In genomic region chr11:32373266-32374026, GRCm38 (mm10) we compare ENCODE assay signal across 17 mouse cellular contexts. TPM values are rescaled to one million over a fixed set of nuclear protein-coding genes. Genes with fewer than 3 reads are reported as not detected.
DNase-seq lines count a peak whose midpoint lies in the region; ATAC-seq and TF ChIP-seq lines count a peak whose summit lies in the region.
"Had no signal": no experiment of that assay in that cellular context is flagged by ENCODE, and none has a peak within 500 bp of the region (broad histone marks: within the 10 kb centered on the region; RNA-seq: fewer than 3 reads in every experiment).

No protein-coding gene starts in this region.

- no peaks in the 10 kb centered on the region for H3K9me3 ChIP-seq in forebrain, embryonic 13.5 days (replicated peaks)
- H3K9me3 ChIP-seq in forebrain, embryonic 11.5 days (ENCODE audit: control insufficient read depth, low read length), result no peaks in the 10 kb centered on the region
- no peaks in the 10 kb centered on the region for H3K9me3 ChIP-seq in forebrain, postnatal 0 days (ENCODE audit: low read length)
- no peaks in the 10 kb centered on the region for H3K9me3 ChIP-seq in hindbrain, postnatal 0 days (ENCODE audit: low read length)
- H3K9me3 ChIP-seq in neural tube, embryonic 13.5 days, result no peaks in the 10 kb centered on the region
- H3K9me3 ChIP-seq: heart, embryonic 15.5 days had no signal

- H3K27ac ChIP-seq in forebrain, embryonic 13.5 days, result peak overlapping the region; percentile 61; the same call in 1 of the 2 replicates
- H3K27ac ChIP-seq in forebrain, embryonic 11.5 days (ENCODE audit: low read depth, low read length), result no peak overlapping the region
- H3K27ac ChIP-seq in forebrain, postnatal 0 days (ENCODE audit: low read depth, low read length), result no peak overlapping the region
- peak overlapping the region; percentile 36; the same call in 1 of the 2 replicates for H3K27ac ChIP-seq in hindbrain, postnatal 0 days
- peak overlapping the region; percentile 70 for H3K27ac ChIP-seq in neural tube, embryonic 13.5 days (replicated peaks)
- no peak overlapping the region for H3K27ac ChIP-seq in layer of hippocampus, adult 2 months
- H3K27ac ChIP-seq: heart, embryonic 15.5 days had no signal

- TF ChIP-seq CTCF in forebrain, postnatal 0 days (IDR thresholded peaks at IDR 0.05; ENCODE audit: low read depth), result no peak
- no peak for TF ChIP-seq CTCF in hindbrain, postnatal 0 days (IDR thresholded peaks at IDR 0.05; ENCODE audit: low read depth)
- no peak for TF ChIP-seq CTCF in layer of hippocampus, adult 2 months (conservative IDR thresholded peaks at IDR 0.05)

- no peak for DNase-seq in forebrain, embryonic 11.5 days (ENCODE audit: low spot score)
- DNase-seq in forebrain, postnatal 0 days, result peak; percentile 39
- DNase-seq in hindbrain, postnatal 0 days (ENCODE audit: low spot score), result peak; percentile 58
- no peak for DNase-seq in layer of hippocampus, adult 2 months (ENCODE audit: low spot score in 2 of 2)
- no peak for DNase-seq in kidney, postnatal 25 days
- DNase-seq in c-Kit-positive CD71-positive TER-119-positive erythroid progenitor cells, embryonic 14.5 days (ENCODE audit: low spot score), result no peak
- DNase-seq: adrenal gland, adult 8-10 months; cerebellum, adult 11-12 months; kidney, adult 2 months; kidney, postnatal 36 days; liver; lung, embryonic 14.5 days; right cerebral cortex, postnatal 25 days had no signal

- H3K4me2 ChIP-seq in forebrain, embryonic 13.5 days, result no peak overlapping the region
- H3K4me2 ChIP-seq in forebrain, embryonic 11.5 days (ENCODE audit: low read depth, low read length, severe bottlenecking), result no peak overlapping the region
- H3K4me2 ChIP-seq in forebrain, postnatal 0 days (ENCODE audit: low read depth), result no peak overlapping the region
- no peak overlapping the region for H3K4me2 ChIP-seq in hindbrain, postnatal 0 days (ENCODE audit: low read depth, low read length)
- 0 out of 2 replicates have a peak overlapping the region, but pooled peaks have one; percentile 3 for H3K4me2 ChIP-seq in neural tube, embryonic 13.5 days
- H3K4me2 ChIP-seq: heart, embryonic 15.5 days; lung, embryonic 14.5 days had no signal

- H3K27me3 ChIP-seq in forebrain, embryonic 13.5 days, result no peaks in the 10 kb centered on the region
- H3K27me3 ChIP-seq in forebrain, embryonic 11.5 days (ENCODE audit: control insufficient read depth, insufficient read depth, low read length), result no peaks in the 10 kb centered on the region
- no peaks in the 10 kb centered on the region for H3K27me3 ChIP-seq in forebrain, postnatal 0 days (ENCODE audit: insufficient read depth, low read length)
- H3K27me3 ChIP-seq in hindbrain, postnatal 0 days (ENCODE audit: insufficient read depth, low read length), result no peaks in the 10 kb centered on the region
- no peaks in the 10 kb centered on the region for H3K27me3 ChIP-seq in neural tube, embryonic 13.5 days
- H3K27me3 ChIP-seq: heart, embryonic 15.5 days had no signal

- ATAC-seq in forebrain, embryonic 13.5 days, result peak; percentile 51; the same call in 1 of the 2 replicates
- ATAC-seq in forebrain, embryonic 11.5 days (replicated peaks; ENCODE audit: low FRiP score), result no peak; the same call in 1 of the 2 replicates
- peak; percentile 74 for ATAC-seq in forebrain, postnatal 0 days
- ATAC-seq in hindbrain, postnatal 0 days, result peak; percentile 61
- peak; percentile 68 for ATAC-seq in neural tube, embryonic 13.5 days (ENCODE audit: low read depth)

- WGBS in forebrain, embryonic 13.5 days, result 49% methylated on average over 13 of the region's 13 CpGs
- 76% methylated on average over 13 of the region's 13 CpGs for WGBS in forebrain, embryonic 11.5 days
- WGBS in forebrain, postnatal 0 days, result 41% methylated on average over 13 of the region's 13 CpGs
- WGBS in hindbrain, postnatal 0 days, result 55% methylated on average over 13 of the region's 13 CpGs
- 53% methylated on average over 13 of the region's 13 CpGs for WGBS in neural tube, embryonic 13.5 days

- H3K36me3 ChIP-seq in forebrain, embryonic 13.5 days (ENCODE audit: poor library complexity, severe bottlenecking), result peaks cover 59% of the 10 kb centered on the region
- H3K36me3 ChIP-seq in forebrain, embryonic 11.5 days (ENCODE audit: control insufficient read depth, insufficient read depth, low read length), result peaks cover 11% of the 10 kb centered on the region; the same call in 1 of the 2 replicates
- H3K36me3 ChIP-seq in forebrain, postnatal 0 days (ENCODE audit: insufficient read depth), result peaks cover 20% of the 10 kb centered on the region
- H3K36me3 ChIP-seq in hindbrain, postnatal 0 days (ENCODE audit: insufficient read depth, low read length), result peaks cover 9% of the 10 kb centered on the region; the same call in 1 of the 2 replicates
- peaks cover 58% of the 10 kb centered on the region for H3K36me3 ChIP-seq in neural tube, embryonic 13.5 days

- H3K4me1 ChIP-seq in forebrain, embryonic 13.5 days, result peaks cover 20% of the 10 kb centered on the region
- no peaks in the 10 kb centered on the region for H3K4me1 ChIP-seq in forebrain, embryonic 11.5 days (replicated peaks; ENCODE audit: control insufficient read depth, insufficient read depth, low read length)
- H3K4me1 ChIP-seq in forebrain, postnatal 0 days (ENCODE audit: insufficient read depth), result no peaks in the 10 kb centered on the region
- H3K4me1 ChIP-seq in hindbrain, postnatal 0 days (ENCODE audit: insufficient read depth, low read length), result no peaks in the 10 kb centered on the region
- H3K4me1 ChIP-seq in neural tube, embryonic 13.5 days (replicated peaks), result peaks cover 31% of the 10 kb centered on the region
- H3K4me1 ChIP-seq: heart, embryonic 15.5 days had no signal

- H3K9ac ChIP-seq in forebrain, embryonic 13.5 days, result no peak overlapping the region
- H3K9ac ChIP-seq in forebrain, embryonic 11.5 days (ENCODE audit: low read length), result no peak overlapping the region; the same call in 1 of the 2 replicates
- no peak overlapping the region for H3K9ac ChIP-seq in forebrain, postnatal 0 days
- H3K9ac ChIP-seq in hindbrain, postnatal 0 days (replicated peaks; ENCODE audit: low read length), result no peak overlapping the region
- H3K9ac ChIP-seq in neural tube, embryonic 13.5 days, result 0 out of 2 replicates have a peak overlapping the region, but pooled peaks have one; percentile 0
- H3K9ac ChIP-seq: heart, embryonic 15.5 days; lung, embryonic 14.5 days had no signal

- H3K4me3 ChIP-seq in forebrain, embryonic 13.5 days, result no peak overlapping the region
- H3K4me3 ChIP-seq in forebrain, embryonic 11.5 days (ENCODE audit: low read depth, low read length), result no peak overlapping the region
- H3K4me3 ChIP-seq in forebrain, postnatal 0 days (ENCODE audit: low read depth, low read length), result no peak overlapping the region
- H3K4me3 ChIP-seq in hindbrain, postnatal 0 days (ENCODE audit: low read length), result no peak overlapping the region
- H3K4me3 ChIP-seq in neural tube, embryonic 13.5 days, result no peak overlapping the region
- no peak overlapping the region for H3K4me3 ChIP-seq in layer of hippocampus, adult 2 months
- H3K4me3 ChIP-seq: erythroblast, embryonic 14.5 days; heart, embryonic 15.5 days had no signal

RNA-seq across cellular contexts. Expression of gene Sh3pxd2b, which starts 25.8 kb away (rescaled TPM):
- polyA plus RNA-seq in forebrain, embryonic 13.5 days (2015; fragmentation: Nextera tagmentation; extraction: Ambion mirVana), result 15.7 and 18.6 TPM in 2 replicates
- polyA plus RNA-seq in forebrain, embryonic 11.5 days (2014; fragmentation: Nextera tagmentation; extraction: Ambion mirVana), result 27.7 and 28.4 TPM in 2 replicates
- 26.0 and 35.9 TPM in 2 replicates for total RNA-seq in forebrain, postnatal 0 days (2014; rRNA removed)
- 5.7 and 7.4 TPM in 2 replicates for polyA plus RNA-seq in forebrain, postnatal 0 days (2015; fragmentation: Nextera tagmentation; extraction: Ambion mirVana)
- total RNA-seq in hindbrain, postnatal 0 days (2014; rRNA removed), result 32.2 and 37.4 TPM in 2 replicates
- polyA plus RNA-seq in hindbrain, postnatal 0 days (2015; fragmentation: Nextera tagmentation; extraction: Ambion mirVana), result 6.7 and 7.4 TPM in 2 replicates
- 20.0 and 20.2 TPM in 2 replicates for polyA plus RNA-seq in neural tube, embryonic 13.5 days (2015; fragmentation: Nextera tagmentation; extraction: Ambion mirVana)
- total RNA-seq in layer of hippocampus, adult 2 months (2021), result 10 to 100 TPM; 10.2 to 11.1 TPM

Comparison
In these comparisons a context has a peak if more than half of its experiments do, and no peak if none do; other contexts are left out.
1. H3K27ac ChIP-seq: peak in forebrain, embryonic 13.5 days (single experiment), hindbrain, postnatal 0 days (single experiment) and neural tube, embryonic 13.5 days (single experiment); none in forebrain, embryonic 11.5 days (single experiment), forebrain, postnatal 0 days (single experiment) and layer of hippocampus, adult 2 months (single experiment).
2. DNase-seq: peak in forebrain, postnatal 0 days (single experiment) and hindbrain, postnatal 0 days (single experiment); none in forebrain, embryonic 11.5 days (single experiment), layer of hippocampus, adult 2 months (0 of 2), kidney, postnatal 25 days (0 of 2) and c-Kit-positive CD71-positive TER-119-positive erythroid progenitor cells, embryonic 14.5 days (single experiment).